20 mouse cellular contexts compared by ENCODE assay signal in the genomic region with DNA sequence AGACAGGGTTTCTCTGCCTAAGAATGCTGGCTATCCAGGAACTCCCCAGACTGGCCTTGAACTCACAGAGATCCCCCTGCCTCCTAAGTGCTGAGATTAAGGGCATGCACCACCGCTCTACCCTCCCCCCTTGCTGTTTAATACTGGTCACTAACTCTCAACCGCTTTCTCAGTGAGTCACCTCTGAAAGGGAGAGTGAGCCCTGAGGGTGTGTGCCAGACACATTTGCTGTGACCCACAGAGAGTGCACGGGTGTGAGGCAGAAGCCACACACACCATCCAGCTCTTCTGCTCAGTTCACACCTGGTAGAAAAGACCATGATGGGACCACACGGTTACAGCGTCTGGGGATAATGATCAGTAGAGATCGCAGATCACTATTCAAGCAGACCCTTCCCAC. TPM values are rescaled to one million over a fixed set of nuclear protein-coding genes. Genes with fewer than 3 reads are reported as not detected.
DNase-seq lines count a peak whose midpoint lies in the region; ATAC-seq and TF ChIP-seq lines count a peak whose summit lies in the region.
"Had no signal": no experiment of that assay in that cellular context is flagged by ENCODE, and none has a peak within 500 bp of the region (broad histone marks: within the 10 kb centered on the region; RNA-seq: fewer than 3 reads in every experiment).

No protein-coding gene starts in this region.

- H3K9me3 ChIP-seq in heart, postnatal 0 days (replicated peaks; ENCODE audit: control insufficient read depth, low read length) = no peaks in the 10 kb centered on the region
- H3K9me3 ChIP-seq: embryonic facial prominence, embryonic 10.5 days; forebrain, embryonic 13.5 days; heart, embryonic 13.5 days; hindbrain, embryonic 13.5 days had no signal

- no peak for TF ChIP-seq EP300 in heart, postnatal 0 days (IDR thresholded peaks at IDR 0.05; ENCODE audit: low read depth)

- peaks cover 6% of the 10 kb centered on the region; the same call in 1 of the 2 replicates for H3K4me1 ChIP-seq in heart, postnatal 0 days (ENCODE audit: control insufficient read depth, insufficient read depth)

- no peak for TF ChIP-seq CTCF in heart, postnatal 0 days (IDR thresholded peaks at IDR 0.05; ENCODE audit: low read depth)

- ATAC-seq in heart, postnatal 0 days (ENCODE audit: insufficient read depth, low read depth) = no peak
- no peak for ATAC-seq in activated CD4-positive, CD25-positive, alpha-beta regulatory T cell, adult 4 months
- ATAC-seq: forebrain, embryonic 13.5 days; hindbrain, postnatal 0 days had no signal

- H3K36me3 ChIP-seq in heart, postnatal 0 days (replicated peaks; ENCODE audit: control insufficient read depth, insufficient read depth, low read length) = peaks cover 12% of the 10 kb centered on the region; the same call in 1 of the 2 replicates

- H3K9ac ChIP-seq in heart, postnatal 0 days (replicated peaks; ENCODE audit: low read depth, low read length) = peak overlapping the region; percentile 20
- H3K9ac ChIP-seq: forebrain, embryonic 13.5 days; hindbrain, embryonic 13.5 days had no signal

- no peaks in the 10 kb centered on the region for H3K27me3 ChIP-seq in heart, postnatal 0 days (ENCODE audit: control insufficient read depth, insufficient read depth, low read length)
- H3K27me3 ChIP-seq: forebrain, embryonic 13.5 days; heart, embryonic 13.5 days; hindbrain, embryonic 13.5 days had no signal

- no peak overlapping the region for H3K4me3 ChIP-seq in heart, postnatal 0 days (ENCODE audit: low read depth, low read length)
- H3K4me3 ChIP-seq: embryonic facial prominence, embryonic 10.5 days; forebrain, embryonic 13.5 days; gastrocnemius, adult 2 months; heart, adult 2 months; heart, embryonic 13.5 days; hindbrain, embryonic 13.5 days had no signal

- H3K27ac ChIP-seq in heart, postnatal 0 days (ENCODE audit: low read depth) = no peak overlapping the region
- H3K27ac ChIP-seq: embryonic facial prominence, embryonic 10.5 days; forebrain, embryonic 13.5 days; gastrocnemius, adult 2 months; heart, adult 2 months; heart, embryonic 13.5 days; hindbrain, embryonic 13.5 days; hindbrain, postnatal 0 days had no signal

- H3K4me2 ChIP-seq in heart, postnatal 0 days (ENCODE audit: low read depth, low read length) = no peak overlapping the region
- H3K4me2 ChIP-seq: forebrain, embryonic 13.5 days; heart, embryonic 13.5 days; hindbrain, embryonic 13.5 days had no signal

- 81% methylated on average over 6 of the region's 6 CpGs for WGBS in heart, postnatal 0 days

- no peak for DNase-seq in heart, postnatal 0 days (ENCODE audit: low spot score)
- DNase-seq in heart, adult 11 months = no peak
- peak; percentile 45 for DNase-seq in Muller cell, postnatal 12 days (ENCODE audit: inconsistent ontology term)
- DNase-seq in R1 (ENCODE audit: low read depth, low spot score) = peak; percentile 31
- DNase-seq in layer of hippocampus, adult 11-12 months (ENCODE audit: low spot score) = no peak
- DNase-seq in urinary bladder, postnatal 14 days (ENCODE audit: low spot score) = no peak
- DNase-seq: adrenal gland, adult 2 months; cerebellum, adult 2 months; cerebellum, postnatal 10 days; gastrocnemius, adult 2 months; gastrocnemius, postnatal 25 days; heart, adult 2 months; heart, postnatal 14 days; kidney, adult 2 months had no signal

RNA-seq across cellular contexts. Expression of gene Ppp2r5d, which starts 6.4 kb away (rescaled TPM):
- total RNA-seq in heart, postnatal 0 days (2014; rRNA removed; ENCODE audit: low replicate concordance) = 46.3 and 46.6 TPM in 2 replicates
- 25.2 and 27.1 TPM in 2 replicates for polyA plus RNA-seq in heart, postnatal 0 days (2015; fragmentation: Nextera tagmentation; extraction: Ambion mirVana)
- polyA plus RNA-seq in activated CD4-positive, CD25-positive, alpha-beta regulatory T cell, adult 4 months (2017; shearing (Covaris generic)) = 10 to 100 TPM; 21.9 to 30.2 TPM

RNA-seq across cellular contexts. Expression of gene Pex6, which starts 12.7 kb away (rescaled TPM):
- total RNA-seq in heart, postnatal 0 days (2014; rRNA removed; ENCODE audit: low replicate concordance) = 22.2 and 22.7 TPM in 2 replicates
- polyA plus RNA-seq in heart, postnatal 0 days (2015; fragmentation: Nextera tagmentation; extraction: Ambion mirVana) = 6.5 and 8.8 TPM in 2 replicates
- polyA plus RNA-seq in activated CD4-positive, CD25-positive, alpha-beta regulatory T cell, adult 4 months (2017; shearing (Covaris generic)) = 1 to 10 TPM; 2.9 to 4.0 TPM

RNA-seq across cellular contexts. Expression of gene Klhdc3, which starts 17.8 kb away (rescaled TPM):
- total RNA-seq in heart, postnatal 0 days (2014; rRNA removed; ENCODE audit: low replicate concordance) = 117 and 133 TPM in 2 replicates
- polyA plus RNA-seq in heart, postnatal 0 days (2015; fragmentation: Nextera tagmentation; extraction: Ambion mirVana) = 175 and 178 TPM in 2 replicates
- polyA plus RNA-seq in activated CD4-positive, CD25-positive, alpha-beta regulatory T cell, adult 4 months (2017; shearing (Covaris generic)) = 10 to 100 TPM; 22.0 to 28.7 TPM

RNA-seq across cellular contexts. Expression of gene Mea1, which starts 19.9 kb away (rescaled TPM):
- 40.2 and 44.0 TPM in 2 replicates for total RNA-seq in heart, postnatal 0 days (2014; rRNA removed; ENCODE audit: low replicate concordance)
- 101 and 114 TPM in 2 replicates for polyA plus RNA-seq in heart, postnatal 0 days (2015; fragmentation: Nextera tagmentation; extraction: Ambion mirVana)
- polyA plus RNA-seq in activated CD4-positive, CD25-positive, alpha-beta regulatory T cell, adult 4 months (2017; shearing (Covaris generic)) = 100 to 1,000 TPM; 164 to 197 TPM

RNA-seq across cellular contexts. Expression of gene Rrp36, which starts 24.4 kb away (rescaled TPM):
- 15.5 and 18.8 TPM in 2 replicates for total RNA-seq in heart, postnatal 0 days (2014; rRNA removed; ENCODE audit: low replicate concordance)
- 26.6 and 29.7 TPM in 2 replicates for polyA plus RNA-seq in heart, postnatal 0 days (2015; fragmentation: Nextera tagmentation; extraction: Ambion mirVana)
- 10 to 100 TPM; 44.0 to 48.0 TPM for polyA plus RNA-seq in activated CD4-positive, CD25-positive, alpha-beta regulatory T cell, adult 4 months (2017; shearing (Covaris generic))

Comparison
In these comparisons a context has a peak if more than half of its experiments do, and no peak if none do; other contexts are left out.
1. DNase-seq: peak in Muller cell, postnatal 12 days (single experiment) and R1 (single experiment); none in heart, postnatal 0 days (single experiment), heart, adult 11 months (single experiment), layer of hippocampus, adult 11-12 months (single experiment) and urinary bladder, postnatal 14 days (single experiment).